Mouse (Mus musculus) heart, embryonic 15.5 days (tissue): ENCODE measurements around the gene Traip. TPM values are rescaled to one million over a fixed set of nuclear protein-coding genes. Genes with fewer than 3 reads are reported as not detected.

Source experiments
- ATAC-seq: fragments of 200-750 bp; cut with Nextera tagmentation; replicated peaks from 2 replicates; pipeline ENCODE4 v1.8.0; 2017; ENCODE audit warnings: low read depth, moderate TSS enrichment; ENCODE audit not compliant: insufficient number of reproducible peaks, insufficient read depth, low FRiP score
- H3K27ac ChIP-seq: fragments of 300-500 bp; sonication (generic); 2 replicates; pipeline ENCODE4 v1.5.1; 2015; ENCODE audit warnings: mild to moderate bottlenecking, inconsistent platforms
- H3K27me3 ChIP-seq: fragments of 300-500 bp; sonication (generic); 2 replicates; pipeline ENCODE4 v1.6.1; 2015; ENCODE audit warnings: inconsistent platforms
- H3K36me3 ChIP-seq: fragments of 300-500 bp; sonication (generic); 2 replicates; pipeline ENCODE4 v1.6.1; 2015; ENCODE audit warnings: mild to moderate bottlenecking, inconsistent platforms
- H3K4me1 ChIP-seq: fragments of 300-500 bp; sonication (generic); replicated peaks from 2 replicates; pipeline ENCODE4 v1.6.1; 2015; ENCODE audit warnings: inconsistent platforms
- H3K4me2 ChIP-seq: fragments of 300-500 bp; sonication (generic); 2 replicates; pipeline ENCODE4 v1.6.1; 2015; ENCODE audit warnings: inconsistent platforms, mild to moderate bottlenecking, moderate library complexity
- H3K4me3 ChIP-seq: fragments of 300-500 bp; sonication (generic); 2 replicates; pipeline ENCODE4 v1.5.1; 2015; ENCODE audit warnings: mild to moderate bottlenecking, inconsistent platforms
- H3K9ac ChIP-seq: fragments of 300-500 bp; sonication (generic); 2 replicates; pipeline ENCODE4 v1.6.1; 2015; ENCODE audit warnings: mild to moderate bottlenecking, inconsistent platforms
- H3K9me3 ChIP-seq: fragments of 300-500 bp; sonication (generic); replicated peaks from 2 replicates; pipeline ENCODE4 v1.6.1; 2016; ENCODE audit warnings: inconsistent platforms
- WGBS: fragments of 180-500 bp; shearing (Covaris S2); methylation state at CpG from one replicate; pipeline ENCODE4 v1.1.7; 2015; ENCODE audit warnings: mixed read lengths; 5-methylcytosine and 5-hydroxymethylcytosine counted together
- polyA plus RNA-seq: library from polyadenylated mRNA; unstranded; fragments of >200 nt; fragmentation: Nextera tagmentation; extraction: Ambion mirVana; gene quantifications from 2 replicates; pipeline ENCODE4 v1.2.1, GENCODE M21; 2015

Traip gene
- polyA plus RNA-seq, result 10.1 and 13.0 TPM in 2 replicates

DNA sequence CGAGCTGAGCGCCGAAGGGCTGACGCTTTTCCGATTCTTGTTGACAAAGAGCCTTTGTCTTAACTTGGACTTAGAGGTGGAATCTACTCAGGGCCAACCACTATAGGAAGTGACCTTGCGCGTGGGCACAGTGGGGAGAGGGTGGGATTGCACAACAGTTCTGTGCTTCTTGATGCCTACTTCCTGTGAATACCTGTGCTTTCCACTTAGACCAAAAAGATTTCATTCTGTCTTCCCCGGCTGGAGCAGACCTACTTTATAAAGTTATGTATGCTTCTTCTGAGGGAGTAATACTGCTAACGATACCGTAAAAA is at the start of gene Traip:
Gene Traip, plus strand, starts transcription at position 215 of the 314 bp plus-strand sequence.
- Histone ChIP-seq H3K4me2 (peak within 1 kb of the TSS; percentile 74), H3K27ac (peak within 1 kb of the TSS; percentile 62), H3K9me3 (no peaks in the 10 kb centered on the region), H3K4me1 (peaks cover 15% of the 10 kb centered on the region), H3K27me3 (no peaks in the 10 kb centered on the region), H3K36me3 (no peaks in the 10 kb centered on the region), H3K9ac (peak within 1 kb of the TSS; percentile 65), H3K4me3 (peak within 1 kb of the TSS; percentile 74)
- WGBS, result 93% methylated on average over 10 of the region's 10 CpGs
- no peak for ATAC-seq

DNA sequence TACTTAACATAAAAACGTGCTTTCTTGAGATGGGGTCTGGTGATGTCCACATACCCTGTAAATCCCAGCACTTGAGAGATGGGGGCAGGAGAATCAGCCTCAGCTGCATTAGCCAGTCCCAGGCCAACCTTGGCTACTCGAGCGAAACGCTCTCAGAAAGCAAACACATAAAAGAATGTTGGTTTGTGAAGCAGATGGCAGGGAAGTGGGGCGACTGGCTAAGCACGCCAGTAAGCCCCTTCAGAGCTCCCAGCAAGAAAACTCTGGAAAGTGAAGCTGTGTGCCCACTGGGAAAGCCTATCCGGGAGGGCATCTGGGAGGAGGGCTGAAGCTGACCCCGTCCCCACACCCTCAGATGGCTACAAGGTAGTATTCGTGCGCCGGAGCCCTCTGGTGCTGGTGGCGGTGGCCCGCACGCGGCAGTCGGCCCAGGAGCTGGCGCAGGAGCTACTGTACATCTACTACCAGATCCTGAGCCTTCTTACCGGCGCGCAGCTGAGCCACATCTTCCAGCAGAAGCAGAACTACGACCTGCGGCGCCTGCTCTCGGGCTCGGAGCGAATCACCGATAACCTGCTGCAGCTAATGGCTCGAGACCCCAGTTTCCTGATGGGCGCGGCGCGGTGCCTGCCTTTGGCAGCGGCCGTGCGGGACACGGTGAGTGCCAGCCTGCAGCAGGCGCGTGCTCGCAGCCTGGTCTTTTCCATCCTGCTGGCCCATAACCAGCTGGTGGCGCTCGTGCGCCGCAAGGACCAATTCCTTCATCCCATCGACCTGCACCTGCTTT is 48.9 kb upstream of the Traip start:
- Histone ChIP-seq H3K4me3 (peak overlapping the region; percentile 42), H3K36me3 (peaks cover 3% of the 10 kb centered on the region; the same call in 1 of the 2 replicates), H3K9me3 (no peaks in the 10 kb centered on the region), H3K27ac (no peak overlapping the region), H3K4me1 (peaks cover 16% of the 10 kb centered on the region), H3K27me3 (peaks cover 24% of the 10 kb centered on the region), H3K4me2 (peak overlapping the region; percentile 69), H3K9ac (peak overlapping the region; percentile 11; the same call in 1 of the 2 replicates)
- WGBS, result 11% methylated on average over 44 of the region's 44 CpGs
- no peak for ATAC-seq

DNA sequence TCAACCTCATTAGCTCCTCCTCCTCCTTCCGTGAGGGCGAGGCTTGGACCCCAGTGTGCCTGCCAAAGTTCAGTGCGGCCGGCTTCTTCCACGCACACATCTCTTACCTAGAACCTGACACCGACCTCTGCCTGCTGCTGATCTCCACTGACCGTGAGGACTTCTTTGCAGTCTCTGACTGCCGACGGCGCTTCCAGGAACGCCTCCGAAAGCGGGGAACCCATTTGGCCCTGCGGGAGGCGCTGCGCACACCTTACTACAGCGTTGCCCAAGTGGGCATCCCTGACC is 48.4 kb upstream of the Traip start:
- ATAC-seq, result no peak
- peaks cover 24% of the 10 kb centered on the region for H3K27me3 ChIP-seq
- no peak overlapping the region for H3K9ac ChIP-seq
- H3K27ac ChIP-seq, result no peak overlapping the region
- WGBS, result 25% methylated on average over 17 of the region's 17 CpGs
- H3K9me3 ChIP-seq, result no peaks in the 10 kb centered on the region
- H3K36me3 ChIP-seq, result peaks cover 3% of the 10 kb centered on the region; the same call in 1 of the 2 replicates
- peak overlapping the region; percentile 69 for H3K4me2 ChIP-seq
- H3K4me3 ChIP-seq, result no peak overlapping the region
- H3K4me1 ChIP-seq, result peaks cover 22% of the 10 kb centered on the region

DNA sequence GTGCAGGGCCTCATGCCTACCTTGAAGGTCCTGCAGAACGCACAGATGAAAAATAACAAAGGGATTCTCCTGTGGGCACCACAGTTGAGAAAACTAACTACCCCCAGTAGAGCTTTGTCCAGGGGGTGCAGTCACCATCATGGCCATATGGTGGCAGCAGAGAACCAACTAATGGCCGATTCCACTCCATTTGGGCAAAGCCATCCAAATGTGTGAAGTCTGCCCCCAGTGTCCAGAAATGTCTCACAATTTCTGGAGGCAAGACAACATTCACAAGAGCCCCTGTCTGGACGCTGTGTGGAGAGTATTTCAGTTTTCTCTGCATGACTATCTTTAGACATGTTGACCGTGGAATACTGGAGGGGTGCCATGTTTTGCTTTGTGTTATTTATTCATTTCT is 45.2 kb upstream of the Traip start:
- H3K9me3 ChIP-seq, result no peaks in the 10 kb centered on the region
- no peak; the same call in 1 of the 2 replicates for ATAC-seq
- H3K4me1 ChIP-seq, result peaks cover 46% of the 10 kb centered on the region
- no peak overlapping the region for H3K4me3 ChIP-seq
- H3K27me3 ChIP-seq, result peaks cover 21% of the 10 kb centered on the region
- 0 out of 2 replicates have a peak overlapping the region, but pooled peaks have one; percentile 44 for H3K27ac ChIP-seq
- peaks cover 3% of the 10 kb centered on the region; the same call in 1 of the 2 replicates for H3K36me3 ChIP-seq
- H3K4me2 ChIP-seq, result 0 out of 2 replicates have a peak overlapping the region, but pooled peaks have one; percentile 9
- H3K9ac ChIP-seq, result no peak overlapping the region
- WGBS, result 4% methylated on average over 4 of the region's 4 CpGs

DNA sequence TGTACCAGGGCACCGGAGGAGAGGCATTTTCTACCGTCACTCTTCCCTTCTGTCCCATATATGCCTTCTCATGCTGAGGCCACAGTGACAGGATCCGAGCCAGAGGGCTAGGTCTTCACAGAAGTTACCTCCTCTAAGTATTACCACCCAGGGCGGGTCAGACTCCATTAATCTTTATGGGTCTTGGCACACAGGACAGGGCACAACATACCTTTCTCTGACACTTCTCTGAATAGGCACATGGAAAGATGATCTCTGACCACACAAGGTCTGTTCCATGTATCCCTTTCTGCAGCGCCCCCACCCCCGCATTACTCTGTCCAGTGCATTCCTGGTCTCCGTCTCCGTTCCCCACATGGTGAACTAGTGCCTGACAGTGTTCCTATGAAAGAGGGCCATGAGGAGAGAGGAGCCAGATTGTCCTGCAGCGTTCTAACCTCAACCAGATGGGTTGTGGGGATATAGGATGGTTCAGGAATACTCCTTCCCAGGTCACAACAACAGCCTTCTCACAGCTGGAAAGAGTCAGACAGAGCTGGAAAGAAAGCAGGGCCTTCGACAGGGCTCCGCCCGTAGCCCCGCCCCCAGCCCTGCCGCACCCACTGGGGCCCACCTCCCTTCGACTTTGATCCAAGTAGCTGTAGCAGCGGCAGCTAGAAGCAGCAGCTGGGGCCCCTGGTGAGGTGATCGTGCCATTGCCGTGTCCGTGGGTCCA is 43.5 kb upstream of the Traip start, which contains the start of gene Mst1r:
Gene Mst1r, plus strand, starts transcription at position 622 of the 715 bp plus-strand sequence.
- Histone ChIP-seq H3K4me3 (peak within 1 kb of the TSS; percentile 51), H3K4me2 (peak within 1 kb of the TSS; percentile 88), H3K27ac (peak within 1 kb of the TSS; percentile 24), H3K27me3 (peaks cover 5% of the 10 kb centered on the region), H3K4me1 (peaks cover 41% of the 10 kb centered on the region), H3K9ac (peak within 1 kb of the TSS; percentile 50), H3K36me3 (0 out of 2 replicates have a peak, but pooled peaks cover 3% of the 10 kb centered on the region), H3K9me3 (no peaks in the 10 kb centered on the region)
- peak; percentile 63 for ATAC-seq
- WGBS, result 18% methylated on average over 19 of the region's 19 CpGs

DNA sequence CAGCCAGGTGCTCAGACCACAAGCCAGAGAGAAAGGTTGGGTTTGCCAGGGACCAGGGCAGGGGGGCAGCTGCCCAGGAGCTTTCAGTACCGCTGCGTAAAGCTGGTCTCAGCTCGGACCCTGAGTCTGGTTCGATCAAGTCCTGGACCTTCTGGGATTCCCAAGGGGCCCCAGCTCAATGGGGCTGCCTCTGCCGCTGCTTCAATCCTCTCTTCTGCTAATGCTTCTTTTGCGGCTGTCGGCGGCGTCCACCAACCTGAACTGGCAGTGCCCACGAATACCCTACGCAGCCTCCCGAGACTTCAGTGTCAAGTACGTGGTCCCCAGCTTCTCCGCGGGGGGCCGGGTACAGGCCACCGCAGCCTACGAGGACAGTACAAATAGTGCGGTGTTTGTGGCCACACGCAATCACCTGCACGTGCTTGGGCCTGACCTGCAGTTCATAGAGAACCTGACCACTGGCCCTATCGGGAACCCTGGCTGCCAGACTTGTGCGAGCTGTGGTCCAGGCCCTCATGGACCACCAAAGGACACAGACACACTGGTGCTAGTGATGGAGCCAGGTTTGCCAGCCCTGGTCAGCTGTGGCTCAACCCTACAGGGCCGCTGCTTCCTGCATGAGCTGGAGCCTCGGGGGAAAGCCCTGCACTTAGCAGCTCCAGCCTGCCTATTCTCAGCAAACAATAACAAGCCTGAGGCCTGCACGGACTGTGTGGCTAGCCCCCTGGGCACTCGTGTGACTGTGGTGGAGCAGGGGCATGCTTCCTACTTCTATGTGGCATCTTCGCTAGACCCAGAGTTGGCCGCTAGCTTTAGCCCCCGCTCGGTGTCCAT is 42.8 kb upstream of the Traip start:
- 45% methylated on average over 31 of the region's 31 CpGs for WGBS
- Histone ChIP-seq H3K36me3 (0 out of 2 replicates have a peak, but pooled peaks cover 3% of the 10 kb centered on the region), H3K27ac (peak overlapping the region; percentile 24), H3K4me3 (peak overlapping the region; percentile 51), H3K27me3 (no peaks in the 10 kb centered on the region), H3K9me3 (no peaks in the 10 kb centered on the region), H3K4me2 (peak overlapping the region; percentile 88), H3K4me1 (peaks cover 39% of the 10 kb centered on the region), H3K9ac (peak overlapping the region; percentile 50)
- ATAC-seq, result no peak

DNA sequence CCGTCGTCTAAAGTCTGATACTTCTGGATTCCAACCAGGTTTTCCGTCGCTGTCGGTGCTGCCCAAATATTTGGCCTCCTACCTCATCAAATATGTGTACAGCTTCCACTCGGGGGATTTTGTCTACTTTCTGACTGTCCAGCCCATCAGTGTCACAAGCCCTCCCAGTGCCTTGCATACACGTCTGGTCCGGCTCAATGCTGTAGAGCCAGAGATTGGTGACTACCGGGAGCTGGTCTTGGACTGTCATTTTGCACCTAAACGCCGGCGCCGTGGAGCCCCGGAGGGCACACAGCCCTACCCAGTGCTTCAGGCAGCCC is 42.2 kb upstream of the Traip start:
- WGBS, result 67% methylated on average over 14 of the region's 14 CpGs
- Histone ChIP-seq H3K4me1 (peaks cover 39% of the 10 kb centered on the region), H3K9me3 (no peaks in the 10 kb centered on the region), H3K27ac (peak overlapping the region; percentile 24), H3K4me2 (peak overlapping the region; percentile 88), H3K4me3 (peak overlapping the region; percentile 51), H3K9ac (peak overlapping the region; percentile 30; the same call in 1 of the 2 replicates), H3K27me3 (peaks cover 1% of the 10 kb centered on the region; the same call in 1 of the 2 replicates), H3K36me3 (0 out of 2 replicates have a peak, but pooled peaks cover 2% of the 10 kb centered on the region)
- ATAC-seq, result no peak

DNA sequence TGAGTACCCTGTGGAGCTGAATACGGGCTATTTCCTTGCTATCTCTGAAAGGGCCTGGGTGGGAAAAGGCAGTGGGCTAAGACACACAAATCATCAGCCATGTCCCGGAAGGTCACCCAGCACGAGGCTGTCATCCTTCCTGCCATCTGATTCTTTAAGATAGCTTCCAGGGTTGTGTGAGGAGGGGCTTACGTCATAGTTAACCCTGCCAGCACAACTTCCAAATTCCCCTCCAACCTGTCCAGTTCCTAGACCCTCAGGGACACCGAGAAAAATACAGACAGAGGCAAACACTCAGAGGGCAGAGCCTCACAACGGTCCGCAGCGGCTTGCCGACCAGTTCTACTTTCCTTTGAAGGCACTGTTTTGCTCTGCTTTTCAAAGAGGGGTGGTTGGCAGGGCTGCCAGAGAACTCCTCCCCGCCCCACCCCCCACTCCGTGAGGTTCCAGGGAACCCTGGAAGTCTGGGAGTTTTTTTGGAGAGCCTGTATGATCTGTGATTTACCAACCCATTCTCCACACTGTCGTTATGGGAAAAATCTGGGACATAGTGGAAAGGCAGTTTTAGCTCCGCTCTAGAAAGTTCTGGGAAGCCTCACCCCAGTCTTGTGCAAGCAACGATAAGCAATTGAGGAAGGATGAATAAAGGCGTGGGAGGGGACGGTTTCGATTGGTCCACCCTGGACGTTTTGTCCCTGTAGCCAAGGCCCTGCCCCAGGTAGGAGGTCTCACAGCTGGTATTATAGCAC is 41.4 kb upstream of the Traip start:
- H3K4me3 ChIP-seq, result peak overlapping the region; percentile 51
- ATAC-seq, result no peak
- peaks cover 3% of the 10 kb centered on the region; the same call in 1 of the 2 replicates for H3K27me3 ChIP-seq
- WGBS, result 35% methylated on average over 18 of the region's 18 CpGs
- H3K27ac ChIP-seq, result peak overlapping the region; percentile 24
- H3K4me2 ChIP-seq, result peak overlapping the region; percentile 88
- H3K36me3 ChIP-seq, result no peaks in the 10 kb centered on the region
- peaks cover 39% of the 10 kb centered on the region for H3K4me1 ChIP-seq
- H3K9me3 ChIP-seq, result no peaks in the 10 kb centered on the region
- H3K9ac ChIP-seq, result peak overlapping the region; percentile 30; the same call in 1 of the 2 replicates

DNA sequence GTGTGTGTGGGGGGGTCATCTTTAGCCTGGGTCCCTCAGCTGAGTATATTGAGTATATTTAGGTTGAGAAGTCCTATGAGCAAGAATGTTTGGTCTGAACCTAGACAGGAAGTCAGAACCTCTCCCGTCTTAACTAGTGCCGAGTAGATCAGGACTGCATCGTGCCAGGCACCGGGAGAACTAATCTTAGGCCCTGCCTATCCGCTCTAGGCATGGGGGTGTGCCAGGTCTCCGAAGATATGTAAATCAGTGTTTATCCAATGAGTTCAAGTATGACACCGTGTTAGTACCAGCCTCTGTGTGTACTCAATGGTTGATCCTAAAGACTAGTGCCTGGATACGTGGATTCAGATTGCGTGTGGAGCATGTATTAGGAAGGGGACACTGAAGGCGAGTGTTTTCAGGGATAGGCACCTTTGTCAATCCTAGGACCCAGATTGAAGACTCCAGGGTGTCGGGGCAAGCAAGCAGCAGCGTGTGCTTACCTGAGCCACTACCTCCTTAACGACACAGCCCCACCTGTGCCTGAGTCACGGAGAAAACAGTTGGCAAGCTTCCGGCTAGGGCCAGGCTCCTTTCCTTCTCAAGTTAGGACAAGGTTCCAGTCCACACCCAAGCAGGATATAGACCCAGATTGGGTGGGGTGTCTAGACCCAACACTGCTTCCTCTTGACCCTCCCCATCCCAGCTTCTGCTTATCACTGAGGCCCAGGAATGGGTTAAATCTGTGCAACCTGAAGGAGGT is 39.7 kb upstream of the Traip start:
- 76% methylated on average over 15 of the region's 15 CpGs for WGBS
- peaks cover 35% of the 10 kb centered on the region for H3K4me1 ChIP-seq
- H3K4me3 ChIP-seq, result no peak overlapping the region
- peaks cover 4% of the 10 kb centered on the region; the same call in 1 of the 2 replicates for H3K27me3 ChIP-seq
- H3K9me3 ChIP-seq, result no peaks in the 10 kb centered on the region
- H3K4me2 ChIP-seq, result 0 out of 2 replicates have a peak overlapping the region, but pooled peaks have one; percentile 21
- ATAC-seq, result no peak
- no peaks in the 10 kb centered on the region for H3K36me3 ChIP-seq
- no peak overlapping the region for H3K9ac ChIP-seq
- no peak overlapping the region for H3K27ac ChIP-seq
